Comparison of ENCODE assay signal across 14 mouse cellular contexts in the genomic region with DNA sequence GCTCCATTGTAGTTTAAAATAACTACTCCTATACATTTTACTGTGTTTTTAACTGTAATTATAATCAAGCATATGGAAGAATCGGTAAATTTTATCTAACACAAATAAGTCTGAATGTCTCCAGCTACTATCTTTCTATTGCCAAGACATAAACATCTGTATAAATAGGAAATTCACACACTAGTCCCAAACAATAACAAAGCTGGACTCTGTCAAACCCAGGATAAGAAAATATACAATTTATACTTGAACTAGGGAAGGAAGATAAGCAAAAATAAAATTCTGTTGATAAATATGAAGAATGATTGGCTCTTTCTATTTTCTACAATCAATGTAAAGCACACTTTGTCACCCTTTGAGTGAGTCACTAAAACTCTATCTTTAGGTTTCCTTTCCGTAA.
"Had no signal": no experiment of that assay in that cellular context is flagged by ENCODE, and none has a peak within 500 bp of the region (broad histone marks: within the 10 kb centered on the region; RNA-seq: fewer than 3 reads in every experiment).

No protein-coding gene starts in this region.

- H3K27me3 ChIP-seq: neural tube, embryonic 15.5 days; stomach, embryonic 15.5 days had no signal

- H3K4me2 ChIP-seq: neural tube, embryonic 15.5 days; stomach, embryonic 15.5 days had no signal

- H3K36me3 ChIP-seq: neural tube, embryonic 15.5 days; stomach, embryonic 15.5 days had no signal

- H3K9me3 ChIP-seq: neural tube, embryonic 15.5 days; stomach, embryonic 15.5 days had no signal

- H3K4me3 ChIP-seq: neural tube, embryonic 15.5 days; stomach, embryonic 15.5 days had no signal

- H3K9ac ChIP-seq: neural tube, embryonic 15.5 days; stomach, embryonic 15.5 days had no signal

- H3K27ac ChIP-seq: neural tube, embryonic 15.5 days; stomach, embryonic 15.5 days; stomach, postnatal 0 days had no signal

- DNase-seq: right cerebral cortex, adult 18-20 months; right cerebral cortex, postnatal 14 days; right cerebral cortex, postnatal 25 days; right cerebral cortex, postnatal 4 days; spleen, adult 18-20 months; thymus, adult 18-20 months; thymus, adult 2 months; thymus, postnatal 14 days; thymus, postnatal 25 days; thymus, postnatal 36 days; thymus, postnatal 4 days had no signal

- H3K4me1 ChIP-seq: stomach, embryonic 15.5 days had no signal
